Mouse (Mus musculus): ENCODE measurements around the gene Gadl1. TPM values are rescaled to one million over a fixed set of nuclear protein-coding genes. Genes with fewer than 3 reads are reported as not detected.
A peak's percentile ranks its signal among the peaks of the same experiment; 100 is the strongest.

Gene Gadl1
- polyA plus RNA-seq, 1 experiment, result not detected

DNA sequence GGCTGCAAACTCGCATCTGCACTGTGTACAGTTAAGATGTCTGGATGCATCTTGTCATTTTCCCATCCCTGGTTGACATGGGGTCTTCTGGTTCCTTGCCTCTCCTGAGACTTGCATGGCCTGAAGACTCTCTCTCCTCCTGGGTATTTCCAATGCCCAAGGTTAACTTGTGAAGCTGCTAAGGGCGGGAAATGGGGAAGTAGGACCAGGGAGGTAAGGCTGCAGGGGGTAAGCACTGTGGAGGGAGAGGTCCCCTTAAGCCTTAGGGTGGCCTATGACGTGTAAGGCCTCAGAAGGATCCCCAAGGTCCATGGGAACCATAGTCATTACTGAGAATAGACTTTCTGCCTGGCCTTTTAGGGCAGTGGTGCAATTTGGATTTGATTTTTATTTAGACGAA lies 132.1 kb downstream of the Gadl1 start:
- 65% methylated on average over 4 of the region's 4 CpGs for WGBS
- Histone ChIP-seq H3K4me1 (ENCODE audit: control insufficient read depth, insufficient read depth, insufficient read length, low read length) (no peaks in the 10 kb centered on the region), H3K27ac (ENCODE audit: insufficient read depth, low read depth, low read length) (no peak overlapping the region), H3K4me3 (ENCODE audit: low read depth, low read length) (no peak overlapping the region), H3K27me3 (ENCODE audit: control insufficient read depth, insufficient read depth, low read length) (no peaks in the 10 kb centered on the region; the same call in 1 of the 2 replicates), H3K36me3 (ENCODE audit: control insufficient read depth, insufficient read depth, low read length) (no peaks in the 10 kb centered on the region)
- no peak for TF ChIP-seq CTCF (IDR thresholded peaks at IDR 0.05; ENCODE audit: extremely low read depth, insufficient read length, insufficient replicate concordance, low read depth, low read length)
- no peak for TF ChIP-seq POLR2A (IDR thresholded peaks at IDR 0.05; ENCODE audit: low read depth, low read length)

DNA sequence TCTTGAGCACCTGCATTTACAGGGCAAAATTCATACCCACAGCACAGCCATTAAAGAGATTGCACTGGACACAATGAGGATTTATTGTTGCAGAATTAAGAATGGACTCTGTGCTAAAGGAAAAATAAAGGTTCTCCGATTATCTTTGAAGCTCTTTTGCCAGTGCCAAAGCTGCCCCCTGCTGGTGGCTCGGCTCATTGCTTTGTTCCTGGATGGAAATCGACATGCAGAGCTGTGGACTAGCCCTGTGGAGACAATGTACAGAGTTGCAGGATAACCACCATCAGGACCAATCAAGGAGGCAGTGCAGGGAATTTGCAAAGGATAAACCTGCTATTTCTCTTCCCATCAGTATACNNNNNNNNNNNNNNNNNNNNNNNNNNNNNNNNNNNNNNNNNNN lies 132.5 kb downstream of the Gadl1 start:
- 5% methylated on average over 3 of the region's 3 CpGs for WGBS
- H3K36me3 ChIP-seq (ENCODE audit: control insufficient read depth, insufficient read depth, low read length), result no peaks in the 10 kb centered on the region
- H3K27ac ChIP-seq (ENCODE audit: insufficient read depth, low read depth, low read length), result no peak overlapping the region
- no peaks in the 10 kb centered on the region; the same call in 1 of the 2 replicates for H3K27me3 ChIP-seq (ENCODE audit: control insufficient read depth, insufficient read depth, low read length)
- H3K4me3 ChIP-seq (ENCODE audit: low read depth, low read length), result no peak overlapping the region
- no peaks in the 10 kb centered on the region for H3K4me1 ChIP-seq (ENCODE audit: control insufficient read depth, insufficient read depth, insufficient read length, low read length)
- TF ChIP-seq POLR2A (IDR thresholded peaks at IDR 0.05; ENCODE audit: low read depth, low read length), result no peak
- TF ChIP-seq CTCF (IDR thresholded peaks at IDR 0.05; ENCODE audit: extremely low read depth, insufficient read length, insufficient replicate concordance, low read depth, low read length), result peak; percentile 86; the same call in 1 of the 2 replicates

DNA sequence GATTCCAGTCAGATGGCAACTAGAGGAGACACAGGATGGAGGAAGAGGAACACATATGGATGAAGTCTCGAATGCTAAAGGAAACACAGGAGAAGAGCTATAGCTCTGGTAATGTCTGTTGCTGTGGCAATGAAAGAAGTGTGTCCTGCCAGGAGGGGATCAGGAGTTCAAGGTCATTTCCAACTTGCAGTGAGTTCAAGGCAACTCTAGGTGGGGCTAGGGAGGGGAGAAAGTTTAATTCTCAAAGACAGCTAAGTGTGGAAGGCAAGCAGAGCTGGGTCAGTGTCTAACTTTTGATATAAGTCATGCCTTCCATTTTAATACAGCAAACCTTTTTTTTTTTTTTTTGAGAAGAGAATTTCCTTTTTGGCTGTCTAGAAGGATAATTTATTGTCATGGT lies 140.7 kb downstream of the Gadl1 start:
- no peak overlapping the region for H3K27ac ChIP-seq (ENCODE audit: insufficient read depth, low read depth, low read length)
- H3K36me3 ChIP-seq (ENCODE audit: control insufficient read depth, insufficient read depth, low read length), result no peaks in the 10 kb centered on the region
- 67% methylated on average over 1 of the region's 1 CpGs for WGBS
- no peaks in the 10 kb centered on the region for H3K27me3 ChIP-seq (ENCODE audit: control insufficient read depth, insufficient read depth, low read length)
- H3K4me3 ChIP-seq (ENCODE audit: low read depth, low read length), result no peak overlapping the region
- no peaks in the 10 kb centered on the region for H3K4me1 ChIP-seq (ENCODE audit: control insufficient read depth, insufficient read depth, insufficient read length, low read length)
- TF ChIP-seq CTCF (IDR thresholded peaks at IDR 0.05; ENCODE audit: extremely low read depth, insufficient read length, insufficient replicate concordance, low read depth, low read length), result no peak
- TF ChIP-seq POLR2A (IDR thresholded peaks at IDR 0.05; ENCODE audit: low read depth, low read length), result no peak

- no peak overlapping the region for H3K4me3 ChIP-seq (ENCODE audit: low read depth, low read length)
- WGBS, result 57% methylated on average over 8 of the region's 8 CpGs
- H3K4me1 ChIP-seq (ENCODE audit: control insufficient read depth, insufficient read depth, insufficient read length, low read length), result no peaks in the 10 kb centered on the region
- TF ChIP-seq POLR2A (IDR thresholded peaks at IDR 0.05; ENCODE audit: low read depth, low read length) (no peak), CTCF (IDR thresholded peaks at IDR 0.05; ENCODE audit: extremely low read depth, insufficient read length, insufficient replicate concordance, low read depth, low read length) (no peak)
- H3K36me3 ChIP-seq (ENCODE audit: control insufficient read depth, insufficient read depth, low read length), result no peaks in the 10 kb centered on the region
- H3K27ac ChIP-seq (ENCODE audit: insufficient read depth, low read depth, low read length), result no peak overlapping the region
- H3K27me3 ChIP-seq (ENCODE audit: control insufficient read depth, insufficient read depth, low read length), result no peaks in the 10 kb centered on the region
Measured at GRCm38 (mm10) chr9:116053976-116054375, 144.7 kb downstream of the Gadl1 start.

GRCm38 (mm10) chr9:116058475-116058874 lies 149.2 kb downstream of the Gadl1 start:
- H3K27ac ChIP-seq (ENCODE audit: insufficient read depth, low read depth, low read length), result no peak overlapping the region
- WGBS, result 79% methylated on average over 4 of the region's 4 CpGs
- H3K4me3 ChIP-seq (ENCODE audit: low read depth, low read length), result no peak overlapping the region
- H3K27me3 ChIP-seq (ENCODE audit: control insufficient read depth, insufficient read depth, low read length), result no peaks in the 10 kb centered on the region
- TF ChIP-seq POLR2A (IDR thresholded peaks at IDR 0.05; ENCODE audit: low read depth, low read length), result no peak
- TF ChIP-seq CTCF (IDR thresholded peaks at IDR 0.05; ENCODE audit: extremely low read depth, insufficient read length, insufficient replicate concordance, low read depth, low read length), result no peak
- no peaks in the 10 kb centered on the region for H3K36me3 ChIP-seq (ENCODE audit: control insufficient read depth, insufficient read depth, low read length)
- no peaks in the 10 kb centered on the region for H3K4me1 ChIP-seq (ENCODE audit: control insufficient read depth, insufficient read depth, insufficient read length, low read length)

- 26% methylated on average over 4 of the region's 4 CpGs for WGBS
- peak; percentile 44; the same call in 1 of the 2 replicates for TF ChIP-seq CTCF (IDR thresholded peaks at IDR 0.05; ENCODE audit: extremely low read depth, insufficient read length, insufficient replicate concordance, low read depth, low read length)
- TF ChIP-seq POLR2A (IDR thresholded peaks at IDR 0.05; ENCODE audit: low read depth, low read length), result no peak
- no peak overlapping the region for H3K27ac ChIP-seq (ENCODE audit: insufficient read depth, low read depth, low read length)
Measured at GRCm38 (mm10) chr9:116059156-116059555, 149.9 kb downstream of the Gadl1 start.

DNA sequence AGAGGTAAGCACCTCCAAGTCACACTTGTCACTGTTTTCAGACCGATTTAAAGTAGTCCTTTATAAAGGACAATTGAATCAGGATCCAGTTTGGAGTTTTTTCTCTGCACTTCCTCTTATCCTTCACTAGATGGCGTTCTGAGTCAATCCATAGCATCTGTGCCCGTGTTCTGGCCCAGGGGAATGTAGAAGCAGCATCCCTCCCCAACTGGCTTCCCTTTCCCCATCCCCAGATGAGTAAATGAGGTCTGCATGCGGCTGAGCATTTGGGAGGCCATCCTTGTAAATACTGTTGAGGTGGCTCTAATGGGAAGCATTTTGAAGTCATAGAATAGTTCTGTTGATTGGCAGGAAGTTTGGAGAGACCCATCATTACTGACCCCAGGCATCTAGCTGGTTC lies 151.4 kb downstream of the Gadl1 start:
- Histone ChIP-seq H3K4me3 (ENCODE audit: low read depth, low read length) (no peak overlapping the region), H3K27ac (ENCODE audit: insufficient read depth, low read depth, low read length) (no peak overlapping the region), H3K36me3 (ENCODE audit: control insufficient read depth, insufficient read depth, low read length) (no peaks in the 10 kb centered on the region), H3K27me3 (ENCODE audit: control insufficient read depth, insufficient read depth, low read length) (no peaks in the 10 kb centered on the region), H3K4me1 (ENCODE audit: control insufficient read depth, insufficient read depth, insufficient read length, low read length) (no peaks in the 10 kb centered on the region)
- WGBS, result 11% methylated on average over 4 of the region's 4 CpGs
- TF ChIP-seq POLR2A (IDR thresholded peaks at IDR 0.05; ENCODE audit: low read depth, low read length) (no peak), CTCF (IDR thresholded peaks at IDR 0.05; ENCODE audit: extremely low read depth, insufficient read length, insufficient replicate concordance, low read depth, low read length) (peak; percentile 67; the same call in 1 of the 2 replicates)

More at GRCm38 (mm10) chr9:116059156-116059555, 149.9 kb downstream of the Gadl1 start:
- Histone ChIP-seq H3K36me3 (ENCODE audit: control insufficient read depth, insufficient read depth, low read length) (no peaks in the 10 kb centered on the region), H3K27me3 (ENCODE audit: control insufficient read depth, insufficient read depth, low read length) (no peaks in the 10 kb centered on the region), H3K4me3 (ENCODE audit: low read depth, low read length) (no peak overlapping the region), H3K4me1 (ENCODE audit: control insufficient read depth, insufficient read depth, insufficient read length, low read length) (no peaks in the 10 kb centered on the region)
